Mouse (Mus musculus): ENCODE measurements around the gene Msi2. TPM values are rescaled to one million over a fixed set of nuclear protein-coding genes. Genes with fewer than 3 reads are reported as not detected.

The Msi2 gene
- polyA plus RNA-seq, 1 experiment, result 21.9 TPM

- TF ChIP-seq POLR2A (IDR thresholded peaks at IDR 0.05; ENCODE audit: borderline replicate concordance, control insufficient read depth, low read depth, low read length) (no peak), CTCF (IDR thresholded peaks at IDR 0.05; ENCODE audit: control insufficient read depth, insufficient read depth, low read length) (no peak)
- H3K4me1 ChIP-seq (ENCODE audit: control insufficient read depth, insufficient read depth, low read length), result no peaks in the 10 kb centered on the region; the same call in 1 of the 2 replicates
- WGBS, result 22% methylated on average over 9 of the region's 10 CpGs
- no peak overlapping the region for H3K4me3 ChIP-seq (replicated peaks; ENCODE audit: control insufficient read depth, low read depth, low read length)
- no peak overlapping the region for H3K27ac ChIP-seq (ENCODE audit: control insufficient read depth, insufficient read depth, low read depth, low read length, poor library complexity)
Measured at GRCm38 (mm10) chr11:88692374-88692773, 25.9 kb downstream of the Msi2 start.

GRCm38 (mm10) chr11:88690556-88691287, 27.6 kb downstream of the Msi2 start:
- H3K4me3 ChIP-seq (replicated peaks; ENCODE audit: control insufficient read depth, low read depth, low read length), result no peak overlapping the region
- no peak for TF ChIP-seq POLR2A (IDR thresholded peaks at IDR 0.05; ENCODE audit: borderline replicate concordance, control insufficient read depth, low read depth, low read length)
- no peak for TF ChIP-seq CTCF (IDR thresholded peaks at IDR 0.05; ENCODE audit: control insufficient read depth, insufficient read depth, low read length)
- no peak overlapping the region for H3K27ac ChIP-seq (ENCODE audit: control insufficient read depth, insufficient read depth, low read depth, low read length, poor library complexity)
- no peaks in the 10 kb centered on the region; the same call in 1 of the 2 replicates for H3K4me1 ChIP-seq (ENCODE audit: control insufficient read depth, insufficient read depth, low read length)
- 46% methylated on average over 12 of the region's 12 CpGs for WGBS

- WGBS, result 82% methylated on average over 14 of the region's 14 CpGs
- TF ChIP-seq POLR2A (IDR thresholded peaks at IDR 0.05; ENCODE audit: borderline replicate concordance, control insufficient read depth, low read depth, low read length) (no peak), CTCF (IDR thresholded peaks at IDR 0.05; ENCODE audit: control insufficient read depth, insufficient read depth, low read length) (no peak)
- H3K4me1 ChIP-seq (ENCODE audit: control insufficient read depth, insufficient read depth, low read length), result no peaks in the 10 kb centered on the region; the same call in 1 of the 2 replicates
- H3K4me3 ChIP-seq (replicated peaks; ENCODE audit: control insufficient read depth, low read depth, low read length), result no peak overlapping the region
- no peak overlapping the region for H3K27ac ChIP-seq (ENCODE audit: control insufficient read depth, insufficient read depth, low read depth, low read length, poor library complexity)
Measured at GRCm38 (mm10) chr11:88689831-88690459, 28.4 kb downstream of the Msi2 start.

- Histone ChIP-seq H3K4me1 (ENCODE audit: control insufficient read depth, insufficient read depth, low read length) (no peaks in the 10 kb centered on the region; the same call in 1 of the 2 replicates), H3K4me3 (replicated peaks; ENCODE audit: control insufficient read depth, low read depth, low read length) (no peak overlapping the region), H3K27ac (ENCODE audit: control insufficient read depth, insufficient read depth, low read depth, low read length, poor library complexity) (no peak overlapping the region)
- no peak for TF ChIP-seq CTCF (IDR thresholded peaks at IDR 0.05; ENCODE audit: control insufficient read depth, insufficient read depth, low read length)
- no peak for TF ChIP-seq POLR2A (IDR thresholded peaks at IDR 0.05; ENCODE audit: borderline replicate concordance, control insufficient read depth, low read depth, low read length)
- 92% methylated on average over 8 of the region's 8 CpGs for WGBS
Measured at GRCm38 (mm10) chr11:88688644-88689043, 29.7 kb downstream of the Msi2 start.

GRCm38 (mm10) chr11:88687711-88688110, 30.6 kb downstream of the Msi2 start:
- WGBS, result 87% methylated on average over 12 of the region's 12 CpGs
- H3K27ac ChIP-seq (ENCODE audit: control insufficient read depth, insufficient read depth, low read depth, low read length, poor library complexity), result no peak overlapping the region
- H3K4me3 ChIP-seq (replicated peaks; ENCODE audit: control insufficient read depth, low read depth, low read length), result no peak overlapping the region
- H3K4me1 ChIP-seq (ENCODE audit: control insufficient read depth, insufficient read depth, low read length), result no peaks in the 10 kb centered on the region
- TF ChIP-seq CTCF (IDR thresholded peaks at IDR 0.05; ENCODE audit: control insufficient read depth, insufficient read depth, low read length) (no peak), POLR2A (IDR thresholded peaks at IDR 0.05; ENCODE audit: borderline replicate concordance, control insufficient read depth, low read depth, low read length) (no peak)

GRCm38 (mm10) chr11:88687010-88687409, 31.3 kb downstream of the Msi2 start:
- no peaks in the 10 kb centered on the region for H3K4me1 ChIP-seq (ENCODE audit: control insufficient read depth, insufficient read depth, low read length)
- H3K27ac ChIP-seq (ENCODE audit: control insufficient read depth, insufficient read depth, low read depth, low read length, poor library complexity), result no peak overlapping the region
- H3K4me3 ChIP-seq (replicated peaks; ENCODE audit: control insufficient read depth, low read depth, low read length), result no peak overlapping the region
- TF ChIP-seq POLR2A (IDR thresholded peaks at IDR 0.05; ENCODE audit: borderline replicate concordance, control insufficient read depth, low read depth, low read length) (no peak), CTCF (IDR thresholded peaks at IDR 0.05; ENCODE audit: control insufficient read depth, insufficient read depth, low read length) (no peak)
- WGBS, result 19% methylated on average over 5 of the region's 5 CpGs

GRCm38 (mm10) chr11:88686061-88686460, 32.3 kb downstream of the Msi2 start:
- no peak for TF ChIP-seq CTCF (IDR thresholded peaks at IDR 0.05; ENCODE audit: control insufficient read depth, insufficient read depth, low read length)
- TF ChIP-seq POLR2A (IDR thresholded peaks at IDR 0.05; ENCODE audit: borderline replicate concordance, control insufficient read depth, low read depth, low read length), result no peak
- 93% methylated on average over 7 of the region's 7 CpGs for WGBS
- Histone ChIP-seq H3K27ac (ENCODE audit: control insufficient read depth, insufficient read depth, low read depth, low read length, poor library complexity) (no peak overlapping the region), H3K4me3 (replicated peaks; ENCODE audit: control insufficient read depth, low read depth, low read length) (no peak overlapping the region), H3K4me1 (ENCODE audit: control insufficient read depth, insufficient read depth, low read length) (no peaks in the 10 kb centered on the region)

GRCm38 (mm10) chr11:88683026-88683770, 35.1 kb downstream of the Msi2 start:
- Histone ChIP-seq H3K4me1 (ENCODE audit: control insufficient read depth, insufficient read depth, low read length) (no peaks in the 10 kb centered on the region), H3K27ac (ENCODE audit: control insufficient read depth, insufficient read depth, low read depth, low read length, poor library complexity) (no peak overlapping the region), H3K4me3 (replicated peaks; ENCODE audit: control insufficient read depth, low read depth, low read length) (no peak overlapping the region)
- TF ChIP-seq CTCF (IDR thresholded peaks at IDR 0.05; ENCODE audit: control insufficient read depth, insufficient read depth, low read length) (no peak), POLR2A (IDR thresholded peaks at IDR 0.05; ENCODE audit: borderline replicate concordance, control insufficient read depth, low read depth, low read length) (no peak)
- 84% methylated on average over 14 of the region's 14 CpGs for WGBS
